Mouse (Mus musculus): Measurements from ENCODE around the gene Usp50.
A peak's percentile ranks its signal among the peaks of the same experiment; 100 is the strongest.

Usp50 gene

GRCm38 (mm10) chr2:126783370-126783769, at the start of gene Usp50:
Gene Usp50 (minus strand): TSS chr2:126783470.
- no peak for DNase-seq (ENCODE audit: low spot score)

- no peak for DNase-seq (ENCODE audit: low spot score)
Observed at GRCm38 (mm10) chr2:126817414-126817813, 34.1 kb upstream of the Usp50 start.

- DNase-seq (ENCODE audit: low spot score) = no peak
Observed at GRCm38 (mm10) chr2:126816644-126817347, 33.5 kb upstream of the Usp50 start.

- no peak for DNase-seq (ENCODE audit: low spot score)
Observed at GRCm38 (mm10) chr2:126815822-126816221, 32.6 kb upstream of the Usp50 start.

GRCm38 (mm10) chr2:126801980-126802379, 18.7 kb upstream of the Usp50 start:
- no peak for DNase-seq (ENCODE audit: low spot score)

- DNase-seq (ENCODE audit: low spot score) = no peak
Observed at GRCm38 (mm10) chr2:126798455-126798854, 15.2 kb upstream of the Usp50 start.

- DNase-seq (ENCODE audit: low spot score) = peak; percentile 11
Observed at GRCm38 (mm10) chr2:126795708-126796107, 12.4 kb upstream of the Usp50 start.

GRCm38 (mm10) chr2:126792611-126793010, 9.3 kb upstream of the Usp50 start:
- no peak for DNase-seq (ENCODE audit: low spot score)

- no peak for DNase-seq (ENCODE audit: low spot score)
Observed at GRCm38 (mm10) chr2:126787721-126788342, 4.6 kb upstream of the Usp50 start.

- DNase-seq (ENCODE audit: low spot score) = peak; percentile 96
Observed at GRCm38 (mm10) chr2:126782433-126782832, 837 bp downstream of the Usp50 start.

- DNase-seq (ENCODE audit: low spot score) = no peak
Observed at GRCm38 (mm10) chr2:126781478-126781877, 1.8 kb downstream of the Usp50 start.

- DNase-seq (ENCODE audit: low spot score) = no peak
Observed at GRCm38 (mm10) chr2:126780286-126780685, 3.0 kb downstream of the Usp50 start.

GRCm38 (mm10) chr2:126778806-126779205, 4.5 kb downstream of the Usp50 start:
- DNase-seq (ENCODE audit: low spot score) = no peak

- DNase-seq (ENCODE audit: low spot score) = no peak
Observed at GRCm38 (mm10) chr2:126776416-126776815, 6.9 kb downstream of the Usp50 start.

- no peak for DNase-seq (ENCODE audit: low spot score)
Observed at GRCm38 (mm10) chr2:126775951-126776350, 7.3 kb downstream of the Usp50 start.

- DNase-seq (ENCODE audit: low spot score) = no peak
Observed at GRCm38 (mm10) chr2:126772217-126772616, 11.1 kb downstream of the Usp50 start.

- no peak for DNase-seq (ENCODE audit: low spot score)
Observed at GRCm38 (mm10) chr2:126769431-126770181, 13.7 kb downstream of the Usp50 start.

GRCm38 (mm10) chr2:126768194-126768593, 15.1 kb downstream of the Usp50 start:
- DNase-seq (ENCODE audit: low spot score) = peak; percentile 26

GRCm38 (mm10) chr2:126767599-126767998, 15.7 kb downstream of the Usp50 start:
- DNase-seq (ENCODE audit: low spot score) = no peak

GRCm38 (mm10) chr2:126765867-126766582, 17.2 kb downstream of the Usp50 start:
- DNase-seq (ENCODE audit: low spot score) = no peak

GRCm38 (mm10) chr2:126759351-126759750, 23.9 kb downstream of the Usp50 start:
- peak; percentile 32 for DNase-seq (ENCODE audit: low spot score)

- no peak for DNase-seq (ENCODE audit: low spot score)
Observed at GRCm38 (mm10) chr2:126755664-126756063, 27.6 kb downstream of the Usp50 start.
